Mouse (Mus musculus): ENCODE measurements around the gene Adcy9. TPM values are rescaled to one million over a fixed set of nuclear protein-coding genes. Genes with fewer than 3 reads are reported as not detected.

Adcy9 gene
- total and polyA plus RNA-seq, 2 experiments from 2014 or later = 1.8 to 19.0 TPM

GRCm38 (mm10) chr16:4367930-4368329 lies 52.4 kb downstream of the Adcy9 start:
- Histone ChIP-seq H3K4me2 (ENCODE audit: low read depth, low read length) (no peak overlapping the region), H3K27ac (ENCODE audit: low read depth) (no peak overlapping the region), H3K9ac (replicated peaks; ENCODE audit: low read depth, low read length) (no peak overlapping the region), H3K27me3 (ENCODE audit: control insufficient read depth, insufficient read depth, low read length) (no peaks in the 10 kb centered on the region), H3K9me3 (replicated peaks; ENCODE audit: control insufficient read depth, low read length) (no peaks in the 10 kb centered on the region), H3K4me3 (ENCODE audit: low read depth, low read length) (no peak overlapping the region), H3K36me3 (replicated peaks; ENCODE audit: control insufficient read depth, insufficient read depth, low read length) (no peaks in the 10 kb centered on the region), H3K4me1 (ENCODE audit: control insufficient read depth, insufficient read depth) (peaks cover 22% of the 10 kb centered on the region)
- DNase-seq (ENCODE audit: low spot score) = no peak
- no peak for ATAC-seq (ENCODE audit: insufficient read depth, low read depth)
- 33% methylated on average over 3 of the region's 3 CpGs for WGBS
- TF ChIP-seq CTCF (IDR thresholded peaks at IDR 0.05; ENCODE audit: low read depth) (no peak), EP300 (IDR thresholded peaks at IDR 0.05; ENCODE audit: low read depth) (no peak)

- Histone ChIP-seq H3K9me3 (replicated peaks; ENCODE audit: control insufficient read depth, low read length) (no peaks in the 10 kb centered on the region), H3K4me1 (ENCODE audit: control insufficient read depth, insufficient read depth) (peaks cover 22% of the 10 kb centered on the region), H3K4me3 (ENCODE audit: low read depth, low read length) (no peak overlapping the region), H3K4me2 (ENCODE audit: low read depth, low read length) (no peak overlapping the region), H3K27me3 (ENCODE audit: control insufficient read depth, insufficient read depth, low read length) (no peaks in the 10 kb centered on the region), H3K36me3 (replicated peaks; ENCODE audit: control insufficient read depth, insufficient read depth, low read length) (no peaks in the 10 kb centered on the region), H3K27ac (ENCODE audit: low read depth) (no peak overlapping the region), H3K9ac (replicated peaks; ENCODE audit: low read depth, low read length) (no peak overlapping the region)
- no peak for ATAC-seq (ENCODE audit: insufficient read depth, low read depth)
- no peak for TF ChIP-seq CTCF (IDR thresholded peaks at IDR 0.05; ENCODE audit: low read depth)
- TF ChIP-seq EP300 (IDR thresholded peaks at IDR 0.05; ENCODE audit: low read depth) = no peak
- no peak for DNase-seq (ENCODE audit: low spot score)
- 83% methylated on average over 1 of the region's 1 CpGs for WGBS
Observed at GRCm38 (mm10) chr16:4367291-4367690, 53.0 kb downstream of the Adcy9 start.

- no peak for TF ChIP-seq EP300 (IDR thresholded peaks at IDR 0.05; ENCODE audit: low read depth)
- TF ChIP-seq CTCF (IDR thresholded peaks at IDR 0.05; ENCODE audit: low read depth) = no peak
- H3K36me3 ChIP-seq (replicated peaks; ENCODE audit: control insufficient read depth, insufficient read depth, low read length) = no peaks in the 10 kb centered on the region
- H3K9ac ChIP-seq (replicated peaks; ENCODE audit: low read depth, low read length) = no peak overlapping the region
- H3K9me3 ChIP-seq (replicated peaks; ENCODE audit: control insufficient read depth, low read length) = no peaks in the 10 kb centered on the region
- no peaks in the 10 kb centered on the region for H3K27me3 ChIP-seq (ENCODE audit: control insufficient read depth, insufficient read depth, low read length)
- no peak overlapping the region for H3K27ac ChIP-seq (ENCODE audit: low read depth)
- H3K4me1 ChIP-seq (ENCODE audit: control insufficient read depth, insufficient read depth) = peaks cover 22% of the 10 kb centered on the region
- ATAC-seq (ENCODE audit: insufficient read depth, low read depth) = no peak
- no peak for DNase-seq (ENCODE audit: low spot score)
- 90% methylated on average over 3 of the region's 3 CpGs for WGBS
- H3K4me3 ChIP-seq (ENCODE audit: low read depth, low read length) = no peak overlapping the region
- no peak overlapping the region for H3K4me2 ChIP-seq (ENCODE audit: low read depth, low read length)
Observed at GRCm38 (mm10) chr16:4366671-4367070, 53.6 kb downstream of the Adcy9 start.

GRCm38 (mm10) chr16:4363341-4364116 lies 56.8 kb downstream of the Adcy9 start:
- 69% methylated on average over 4 of the region's 4 CpGs for WGBS
- peaks cover 17% of the 10 kb centered on the region for H3K4me1 ChIP-seq (ENCODE audit: control insufficient read depth, insufficient read depth)

GRCm38 (mm10) chr16:4355260-4356043 lies 64.8 kb downstream of the Adcy9 start:
- 64% methylated on average over 4 of the region's 4 CpGs for WGBS
- Histone ChIP-seq H3K4me3 (ENCODE audit: low read depth, low read length) (no peak overlapping the region), H3K4me1 (ENCODE audit: control insufficient read depth, insufficient read depth) (no peaks in the 10 kb centered on the region), H3K4me2 (ENCODE audit: low read depth, low read length) (no peak overlapping the region), H3K9ac (replicated peaks; ENCODE audit: low read depth, low read length) (no peak overlapping the region), H3K9me3 (replicated peaks; ENCODE audit: control insufficient read depth, low read length) (no peaks in the 10 kb centered on the region), H3K27me3 (ENCODE audit: control insufficient read depth, insufficient read depth, low read length) (no peaks in the 10 kb centered on the region), H3K36me3 (replicated peaks; ENCODE audit: control insufficient read depth, insufficient read depth, low read length) (no peaks in the 10 kb centered on the region), H3K27ac (ENCODE audit: low read depth) (no peak overlapping the region)
- DNase-seq (ENCODE audit: low spot score) (no peak), ATAC-seq (ENCODE audit: insufficient read depth, low read depth) (no peak)
- TF ChIP-seq CTCF (IDR thresholded peaks at IDR 0.05; ENCODE audit: low read depth) (no peak), EP300 (IDR thresholded peaks at IDR 0.05; ENCODE audit: low read depth) (no peak)

More at GRCm38 (mm10) chr16:4363341-4364116, 56.8 kb downstream of the Adcy9 start:
- TF ChIP-seq CTCF (IDR thresholded peaks at IDR 0.05; ENCODE audit: low read depth) = no peak
- TF ChIP-seq EP300 (IDR thresholded peaks at IDR 0.05; ENCODE audit: low read depth) = no peak
- Histone ChIP-seq H3K27me3 (ENCODE audit: control insufficient read depth, insufficient read depth, low read length) (no peaks in the 10 kb centered on the region), H3K27ac (ENCODE audit: low read depth) (no peak overlapping the region), H3K4me2 (ENCODE audit: low read depth, low read length) (no peak overlapping the region), H3K9ac (replicated peaks; ENCODE audit: low read depth, low read length) (no peak overlapping the region), H3K36me3 (replicated peaks; ENCODE audit: control insufficient read depth, insufficient read depth, low read length) (no peaks in the 10 kb centered on the region), H3K4me3 (ENCODE audit: low read depth, low read length) (no peak overlapping the region), H3K9me3 (replicated peaks; ENCODE audit: control insufficient read depth, low read length) (no peaks in the 10 kb centered on the region)
- ATAC-seq (ENCODE audit: insufficient read depth, low read depth) = no peak
- DNase-seq (ENCODE audit: low spot score) = no peak
